In the genomic region with DNA sequence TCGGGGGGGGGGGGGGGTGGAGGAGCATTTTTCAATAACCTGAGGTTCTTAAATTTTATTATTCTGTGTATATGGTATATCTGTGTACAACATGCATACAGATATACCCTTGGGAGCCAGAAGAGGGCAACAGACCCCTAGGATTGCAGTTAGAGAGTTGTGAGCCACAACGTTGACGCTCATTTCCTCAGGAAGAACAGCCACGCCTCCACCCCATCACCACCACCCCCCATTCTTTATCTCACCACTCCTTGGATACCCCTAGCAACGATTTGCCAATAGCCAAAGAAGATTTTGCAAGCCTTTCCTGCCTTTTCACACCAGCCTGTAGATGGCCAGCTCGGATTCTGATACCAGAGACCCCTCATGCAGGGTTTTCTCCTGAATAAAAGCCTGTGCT, we compare ENCODE assay signal across 10 mouse cellular contexts. TPM values are rescaled to one million over a fixed set of nuclear protein-coding genes. Genes with fewer than 3 reads are reported as not detected.
DNase-seq lines count a peak whose midpoint lies in the region; ATAC-seq and TF ChIP-seq lines count a peak whose summit lies in the region.
"Had no signal": no experiment of that assay in that cellular context is flagged by ENCODE, and none has a peak within 500 bp of the region (broad histone marks: within the 10 kb centered on the region; RNA-seq: fewer than 3 reads in every experiment).

No protein-coding gene starts in this region.

- TF ChIP-seq POLR2A in CH12.LX (IDR thresholded peaks at IDR 0.05; ENCODE audit: low read depth, low read length): no peak

- dilution Hi-C loops in CH12.LX (cut with MboI; ENCODE audit: extremely low pct_ligation_motif_present, extremely low pct_unique_long_range_greater_than_20kb, low sequenced_read_pairs): no loop called here

- no peak for TF ChIP-seq EP300 in CH12.LX (IDR thresholded peaks at IDR 0.05; ENCODE audit: low read length)

- in situ Hi-C loops in CH12.LX (cut with MboI; ENCODE audit: low pct_ligation_motif_present, low pct_unique_long_range_greater_than_20kb, low sequenced_read_pairs): loop anchor here (5.0 kb wide), 2 partner anchors 37 to 117 kb away; partner anchors contain the start of gene Rps19

- H3K27ac ChIP-seq in heart, embryonic 11.5 days (ENCODE audit: low read depth, low read length): no peak overlapping the region
- no peak overlapping the region for H3K27ac ChIP-seq in CH12.LX (ENCODE audit: insufficient read depth, low read depth)
- H3K27ac ChIP-seq in liver, embryonic 16.5 days (ENCODE audit: low read length): no peak overlapping the region

- H3K9ac ChIP-seq in heart, embryonic 11.5 days (ENCODE audit: low read depth, low read length): no peak overlapping the region
- no peak overlapping the region; the same call in 1 of the 2 replicates for H3K9ac ChIP-seq in CH12.LX (ENCODE audit: insufficient read depth, low read depth)
- no peak overlapping the region for H3K9ac ChIP-seq in liver, embryonic 16.5 days (ENCODE audit: low read depth, low read length)

- H3K4me2 ChIP-seq in heart, embryonic 11.5 days: no peak overlapping the region
- H3K4me2 ChIP-seq in CH12.LX (ENCODE audit: insufficient read depth, low read depth, poor library complexity, severe bottlenecking): peak overlapping the region; percentile 73
- 0 out of 2 replicates have a peak overlapping the region, but pooled peaks have one; percentile 4 for H3K4me2 ChIP-seq in liver, embryonic 16.5 days (ENCODE audit: low read depth, low read length)

- WGBS in heart, embryonic 11.5 days (ENCODE audit: insufficient replicate concordance): 0% methylated on average over 6 of the region's 6 CpGs
- WGBS in liver, embryonic 16.5 days (ENCODE audit: insufficient replicate concordance): 1% methylated on average over 6 of the region's 6 CpGs

- H3K27me3 ChIP-seq in heart, embryonic 11.5 days (ENCODE audit: control insufficient read depth, insufficient read depth, low read length): no peaks in the 10 kb centered on the region
- no peaks in the 10 kb centered on the region for H3K27me3 ChIP-seq in CH12.LX (replicated peaks)
- no peaks in the 10 kb centered on the region for H3K27me3 ChIP-seq in liver, embryonic 16.5 days (ENCODE audit: control insufficient read depth, insufficient read depth, low read depth, low read length)

- TF ChIP-seq CTCF in CH12.LX (conservative IDR thresholded peaks at IDR 0.05 in 1 of 2, IDR thresholded peaks at IDR 0.05 in 1 of 2; ENCODE audit: low read depth in 2 of 2, low read length in 2 of 2): peak; percentile 22 to 87; a peak in 3 of 4 replicates

- no peaks in the 10 kb centered on the region for H3K79me2 ChIP-seq in CH12.LX (replicated peaks; ENCODE audit: control insufficient read depth, extremely low read depth, insufficient read depth, poor library complexity, severe bottlenecking)

- no peaks in the 10 kb centered on the region for H3K9me3 ChIP-seq in heart, embryonic 11.5 days (replicated peaks; ENCODE audit: control insufficient read depth, low read length)
- no peaks in the 10 kb centered on the region for H3K9me3 ChIP-seq in CH12.LX (replicated peaks; ENCODE audit: low read length)
- H3K9me3 ChIP-seq in liver, embryonic 16.5 days (replicated peaks; ENCODE audit: control insufficient read depth, low read length): no peaks in the 10 kb centered on the region

- ATAC-seq in heart, embryonic 11.5 days (replicated peaks; ENCODE audit: insufficient number of reproducible peaks, low FRiP score, low TSS enrichment): peak; percentile 66
- ATAC-seq in liver, embryonic 16.5 days (ENCODE audit: low read depth): peak; percentile 79
- ATAC-seq in frontal cortex, adult (ENCODE audit: low TSS enrichment): no peak

- peak; percentile 87 for TF ChIP-seq RAD21 in CH12.LX (IDR thresholded peaks at IDR 0.05; ENCODE audit: low read depth, low read length)

- no peak for DNase-seq in heart, adult 8-10 months (ENCODE audit: low spot score)
- DNase-seq in CH12.LX (ENCODE audit: extremely low read depth): peak; percentile 86
- peak; percentile 79 for DNase-seq in embryo, embryonic 10 days (ENCODE audit: low spot score)
- no peak for DNase-seq in adrenal gland, adult 18-20 months (ENCODE audit: low spot score in 2 of 2)
- no peak for DNase-seq in adrenal gland, postnatal 25 days

- H3K4me1 ChIP-seq in heart, embryonic 11.5 days (ENCODE audit: control insufficient read depth, insufficient read depth, low read length): no peaks in the 10 kb centered on the region
- H3K4me1 ChIP-seq in CH12.LX (ENCODE audit: control insufficient read depth in 1 of 2, insufficient read depth in 2 of 2): peaks cover 22 to 57% of the 10 kb centered on the region in 2 experiments
- H3K4me1 ChIP-seq in liver, embryonic 16.5 days (ENCODE audit: control insufficient read depth, low read depth, low read length): peaks cover 19% of the 10 kb centered on the region

- H3K4me3 ChIP-seq in heart, embryonic 11.5 days (ENCODE audit: low read depth, low read length): no peak overlapping the region
- H3K4me3 ChIP-seq in CH12.LX (replicated peaks in 1 of 3; ENCODE audit: low read depth in 2 of 3, low read length in 2 of 3, poor library complexity in 1 of 3): no peak overlapping the region
- no peak overlapping the region for H3K4me3 ChIP-seq in liver, embryonic 16.5 days (ENCODE audit: low read depth, low read length)

- H3K36me3 ChIP-seq in heart, embryonic 11.5 days (ENCODE audit: control insufficient read depth, insufficient read depth, low read length): no peaks in the 10 kb centered on the region
- no peaks in the 10 kb centered on the region for H3K36me3 ChIP-seq in CH12.LX (replicated peaks in 1 of 2; ENCODE audit: control insufficient read depth in 1 of 2, insufficient read depth in 1 of 2, low read length in 1 of 2)
- H3K36me3 ChIP-seq in liver, embryonic 16.5 days (ENCODE audit: control insufficient read depth, insufficient read depth): no peaks in the 10 kb centered on the region

TF ChIP-seq in CH12.LX, 34 proteins besides CTCF, POLR2A, EP300 and RAD21 (continues in another document):
- TF ChIP-seq MAFK (IDR thresholded peaks at IDR 0.05; ENCODE audit: insufficient replicate concordance, low read length) (no peak), POLR2AphosphoS2 (IDR thresholded peaks at IDR 0.05; ENCODE audit: low read depth, low read length) (no peak), JUN (IDR thresholded peaks at IDR 0.05; ENCODE audit: insufficient read depth, low read depth, low read length) (no peak), MAX (IDR thresholded peaks at IDR 0.05; ENCODE audit: low read length) (no peak; the same call in 1 of the 2 replicates), ETS1 (conservative IDR thresholded peaks at IDR 0.05; ENCODE audit: low read depth, low read length) (no peak), NELFE (IDR thresholded peaks at IDR 0.05; ENCODE audit: low read depth, low read length) (no peak), ELF1 (IDR thresholded peaks at IDR 0.05; ENCODE audit: low read depth, low read length) (no peak; the same call in 1 of the 2 replicates), ZNF384 (IDR thresholded peaks at IDR 0.05; ENCODE audit: low read depth, low read length) (no peak), ZC3H11A (IDR thresholded peaks at IDR 0.05; ENCODE audit: low read depth, low read length) (no peak; the same call in 1 of the 2 replicates), JUND (conservative IDR thresholded peaks at IDR 0.05; ENCODE audit: low read depth, low read length) (peak; percentile 50; the same call in 1 of the 2 replicates)

RNA-seq across cellular contexts. Expression of gene Gm9844, which starts 16.3 kb away (rescaled TPM):
- 12.4 and 14.5 TPM in 2 replicates for polyA plus RNA-seq in heart, embryonic 11.5 days (2014; fragmentation: Nextera tagmentation; extraction: Ambion mirVana)
- total RNA-seq in heart, adult 8-10 months (2022): not detected
- total RNA-seq in CH12.LX (2012; rRNA removed) (1.3 and 1.4 TPM in 2 replicates), CH12.LX (2014; rRNA removed) (19.9 and 25.1 TPM in 2 replicates)
- polyA plus RNA-seq in CH12.LX (2012; ENCODE audit: insufficient read length, low read depth): 4.7 and 10.2 TPM in 2 replicates
- polyA plus RNA-seq in liver, embryonic 16.5 days (2015; fragmentation: Nextera tagmentation; extraction: Ambion mirVana): 1.2 and 1.4 TPM in 2 replicates
- total RNA-seq in adrenal gland, adult 18-20 months (2021): not detected
- 0.94 TPM in 1 of 2 replicates, not detected in the other for total RNA-seq in adrenal gland, postnatal 25 days (2021)
- polyA plus RNA-seq: small intestine, adult 2 months had no signal

RNA-seq across cellular contexts. Expression of gene Lypd4, which starts 24.0 kb away (rescaled TPM):
- polyA plus RNA-seq in heart, embryonic 11.5 days (2014; fragmentation: Nextera tagmentation; extraction: Ambion mirVana): not detected in 2 replicates
- total RNA-seq in heart, adult 8-10 months (2022): not detected
- total RNA-seq in CH12.LX (2012; rRNA removed) (not detected in 2 replicates), CH12.LX (2014; rRNA removed) (not detected in 2 replicates)
- polyA plus RNA-seq in CH12.LX (2012; ENCODE audit: insufficient read length, low read depth): not detected in 2 replicates
- not detected in 2 replicates for polyA plus RNA-seq in liver, embryonic 16.5 days (2015; fragmentation: Nextera tagmentation; extraction: Ambion mirVana)
- total RNA-seq in adrenal gland, adult 18-20 months (2021): not detected
- total RNA-seq in adrenal gland, postnatal 25 days (2021): not detected in 2 replicates
- polyA plus RNA-seq: large intestine, adult 2 months; small intestine, adult 2 months had no signal

RNA-seq across cellular contexts. Expression of gene Dmrtc2, which starts 24.1 kb away (rescaled TPM):
- polyA plus RNA-seq in heart, embryonic 11.5 days (2014; fragmentation: Nextera tagmentation; extraction: Ambion mirVana): not detected in 2 replicates
- not detected for total RNA-seq in heart, adult 8-10 months (2022)
- total RNA-seq in CH12.LX (2012; rRNA removed): not detected in 2 replicates
- not detected in 2 replicates for total RNA-seq in CH12.LX (2014; rRNA removed)
- not detected in 2 replicates for polyA plus RNA-seq in CH12.LX (2012; ENCODE audit: insufficient read length, low read depth)
- not detected in 2 replicates for polyA plus RNA-seq in liver, embryonic 16.5 days (2015; fragmentation: Nextera tagmentation; extraction: Ambion mirVana)
- not detected for total RNA-seq in adrenal gland, adult 18-20 months (2021)
- not detected in 2 replicates for total RNA-seq in adrenal gland, postnatal 25 days (2021)
- polyA plus RNA-seq: large intestine, adult 2 months; small intestine, adult 2 months had no signal

RNA-seq across cellular contexts. Expression of gene Rps19, which starts 38.5 kb away (rescaled TPM):
- 1,535 and 1,579 TPM in 2 replicates for polyA plus RNA-seq in heart, embryonic 11.5 days (2014; fragmentation: Nextera tagmentation; extraction: Ambion mirVana)
- total RNA-seq in heart, adult 8-10 months (2022): 100 to 1,000 TPM; 468 to 567 (median 530) TPM
- total RNA-seq in CH12.LX (2012; rRNA removed) (4,140 and 4,169 TPM in 2 replicates), CH12.LX (2014; rRNA removed) (2,094 and 2,149 TPM in 2 replicates)
- 1,720 and 1,739 TPM in 2 replicates for polyA plus RNA-seq in CH12.LX (2012; ENCODE audit: insufficient read length, low read depth)
- 1,002 and 1,147 TPM in 2 replicates for polyA plus RNA-seq in liver, embryonic 16.5 days (2015; fragmentation: Nextera tagmentation; extraction: Ambion mirVana)
- total RNA-seq in adrenal gland, adult 18-20 months (2021): 100 to 1,000 TPM; 871 to 959 TPM
- total RNA-seq in adrenal gland, postnatal 25 days (2021): 564 and 876 TPM in 2 replicates

RNA-seq across cellular contexts. Expression of gene Cd79a, which starts 51.5 kb away (rescaled TPM):
- 0.14 and 0.30 TPM in 2 replicates for polyA plus RNA-seq in heart, embryonic 11.5 days (2014; fragmentation: Nextera tagmentation; extraction: Ambion mirVana)
- total RNA-seq in heart, adult 8-10 months (2022): 1 to 10 TPM in 1 of 4 experiments, under 1 TPM in 3; 0.35 to 2.1 (median 0.66) TPM
- total RNA-seq in CH12.LX (2012; rRNA removed): 71.3 and 75.2 TPM in 2 replicates
- 46.6 and 51.8 TPM in 2 replicates for total RNA-seq in CH12.LX (2014; rRNA removed)
- 313 and 422 TPM in 2 replicates for polyA plus RNA-seq in CH12.LX (2012; ENCODE audit: insufficient read length, low read depth)
- 10.5 and 13.9 TPM in 2 replicates for polyA plus RNA-seq in liver, embryonic 16.5 days (2015; fragmentation: Nextera tagmentation; extraction: Ambion mirVana)
- 1 to 10 TPM in 1 of 2 experiments, under 1 TPM in 1; 0.74 to 1.0 TPM for total RNA-seq in adrenal gland, adult 18-20 months (2021)
- total RNA-seq in adrenal gland, postnatal 25 days (2021): 0.91 and 1.0 TPM in 2 replicates

Comparison
In these comparisons a context has a peak if more than half of its experiments do, and no peak if none do; other contexts are left out.
1. DNase-seq: peak in CH12.LX (single experiment) and embryo, embryonic 10 days (single experiment); none in heart, adult 8-10 months (single experiment), adrenal gland, adult 18-20 months (0 of 2) and adrenal gland, postnatal 25 days (single experiment).